In the genomic region with DNA sequence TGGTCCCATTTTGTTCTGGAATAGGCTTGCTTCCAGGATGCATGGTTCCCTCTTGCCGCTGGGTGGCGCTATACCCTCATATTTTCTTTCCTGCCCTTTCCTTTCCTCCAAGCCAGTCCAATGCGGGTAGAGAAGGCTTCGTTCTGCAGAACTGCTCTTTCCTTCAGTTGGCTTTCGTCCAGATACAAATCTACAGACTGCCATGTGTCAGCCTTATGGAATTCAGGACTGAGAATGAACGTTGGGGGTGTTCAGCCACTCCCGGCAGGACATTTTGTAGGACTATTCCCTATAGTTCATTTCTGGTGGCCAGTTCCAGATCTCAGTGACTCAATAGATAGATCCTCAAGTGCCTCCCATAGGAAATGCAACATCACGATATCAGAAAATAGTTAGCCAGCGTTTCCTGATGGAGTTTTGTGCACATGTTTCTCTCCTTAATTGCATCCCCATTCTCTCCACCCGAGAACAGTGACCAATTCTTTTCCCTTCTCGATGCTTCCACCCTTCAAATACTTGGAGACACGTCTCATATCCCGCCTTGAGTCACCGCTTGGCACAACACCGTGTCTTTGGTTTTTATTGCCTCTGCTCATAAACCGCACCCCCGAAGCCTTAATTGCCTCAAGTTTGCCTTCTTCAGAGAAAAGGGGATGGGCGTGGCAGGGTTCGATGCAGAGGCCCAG, we compare ENCODE assay signal across 8 mouse cellular contexts. TPM values are rescaled to one million over a fixed set of nuclear protein-coding genes. Genes with fewer than 3 reads are reported as not detected.
A peak's percentile ranks its signal among the peaks of the same experiment; 100 is the strongest.
DNase-seq lines count a peak whose midpoint lies in the region; ATAC-seq and TF ChIP-seq lines count a peak whose summit lies in the region.

No protein-coding gene starts in this region.

- H3K27ac ChIP-seq in cortical plate, adult 2 months (ENCODE audit: insufficient read depth, low read length): no peak overlapping the region
- no peak overlapping the region for H3K27ac ChIP-seq in intestine, postnatal 0 days (ENCODE audit: low read depth, low read length)
- no peak overlapping the region for H3K27ac ChIP-seq in limb, embryonic 10.5 days
- no peak overlapping the region for H3K27ac ChIP-seq in midbrain, embryonic 15.5 days

- no peak for TF ChIP-seq POLR2A in cortical plate, adult 2 months (IDR thresholded peaks at IDR 0.05; ENCODE audit: extremely low read depth, insufficient read depth, low read length)

- H3K4me1 ChIP-seq in cortical plate, adult 2 months (ENCODE audit: control insufficient read depth, insufficient read depth, low read length): peaks cover 2% of the 10 kb centered on the region; the same call in 1 of the 2 replicates
- H3K4me1 ChIP-seq in intestine, postnatal 0 days (replicated peaks; ENCODE audit: control insufficient read depth, insufficient read depth, low read length): 0 out of 2 replicates have a peak, but pooled peaks cover 12% of the 10 kb centered on the region
- peaks cover 31% of the 10 kb centered on the region for H3K4me1 ChIP-seq in limb, embryonic 10.5 days
- peaks cover 22% of the 10 kb centered on the region for H3K4me1 ChIP-seq in midbrain, embryonic 15.5 days

- no peaks in the 10 kb centered on the region for H3K36me3 ChIP-seq in intestine, postnatal 0 days (ENCODE audit: control insufficient read depth, insufficient read depth)
- H3K36me3 ChIP-seq in limb, embryonic 10.5 days: no peaks in the 10 kb centered on the region
- no peaks in the 10 kb centered on the region for H3K36me3 ChIP-seq in midbrain, embryonic 15.5 days (replicated peaks)
- H3K36me3 ChIP-seq in splenic B cell, adult 2 months (ENCODE audit: control insufficient read depth, insufficient read depth, low read length, poor library complexity, severe bottlenecking): no peaks in the 10 kb centered on the region

- DNase-seq in urinary bladder, adult 18-20 months (ENCODE audit: low spot score in 2 of 2): peak; percentile 51 to 76
- no peak for DNase-seq in urinary bladder, postnatal 10 days (ENCODE audit: low spot score)
- DNase-seq in gastrocnemius, postnatal 10 days: peak; percentile 66
- DNase-seq in limb, embryonic 10.5 days (ENCODE audit: low spot score): peak; percentile 84
- peak; percentile 60 for DNase-seq in splenic B cell, adult 2 months (ENCODE audit: low read depth, low spot score)

- ATAC-seq in intestine, postnatal 0 days: peak; percentile 79
- 0 out of 2 replicates have a peak, but pooled peaks have one; percentile 24 for ATAC-seq in midbrain, embryonic 15.5 days (replicated peaks)

- no peak overlapping the region for H3K4me3 ChIP-seq in cortical plate, adult 2 months (ENCODE audit: insufficient read depth, low read length)
- H3K4me3 ChIP-seq in intestine, postnatal 0 days (ENCODE audit: low read depth, low read length): peak overlapping the region; percentile 17; the same call in 1 of the 2 replicates
- no peak overlapping the region for H3K4me3 ChIP-seq in limb, embryonic 10.5 days
- no peak overlapping the region for H3K4me3 ChIP-seq in midbrain, embryonic 15.5 days

- no peaks in the 10 kb centered on the region for H3K27me3 ChIP-seq in intestine, postnatal 0 days (replicated peaks; ENCODE audit: control insufficient read depth, insufficient read depth, low read length)
- peaks cover 18% of the 10 kb centered on the region for H3K27me3 ChIP-seq in limb, embryonic 10.5 days (ENCODE audit: low read depth, poor library complexity, severe bottlenecking)
- H3K27me3 ChIP-seq in midbrain, embryonic 15.5 days (replicated peaks): no peaks in the 10 kb centered on the region
- no peaks in the 10 kb centered on the region for H3K27me3 ChIP-seq in splenic B cell, adult 2 months (ENCODE audit: control insufficient read depth, insufficient read depth, low read length, poor library complexity, severe bottlenecking)

- H3K9me3 ChIP-seq in intestine, postnatal 0 days (ENCODE audit: control insufficient read depth): no peaks in the 10 kb centered on the region
- no peaks in the 10 kb centered on the region for H3K9me3 ChIP-seq in limb, embryonic 10.5 days (replicated peaks)
- no peaks in the 10 kb centered on the region for H3K9me3 ChIP-seq in midbrain, embryonic 15.5 days

- 11% methylated on average over 19 of the region's 19 CpGs for WGBS in intestine, postnatal 0 days
- 30% methylated on average over 19 of the region's 19 CpGs for WGBS in limb, embryonic 10.5 days
- 57% methylated on average over 19 of the region's 19 CpGs for WGBS in midbrain, embryonic 15.5 days

- peak overlapping the region; percentile 61 for H3K4me2 ChIP-seq in intestine, postnatal 0 days (replicated peaks; ENCODE audit: low read depth)
- H3K4me2 ChIP-seq in midbrain, embryonic 15.5 days: no peak overlapping the region

- H3K9ac ChIP-seq in intestine, postnatal 0 days (ENCODE audit: low read depth, low read length): no peak overlapping the region
- H3K9ac ChIP-seq in midbrain, embryonic 15.5 days: no peak overlapping the region

- TF ChIP-seq CTCF in cortical plate, adult 2 months (IDR thresholded peaks at IDR 0.05; ENCODE audit: extremely low read depth, insufficient read depth, low read length): peak; percentile 94
- TF ChIP-seq CTCF in intestine, postnatal 0 days (IDR thresholded peaks at IDR 0.05; ENCODE audit: low read depth): peak; percentile 95

RNA-seq across cellular contexts. Expression of gene Gsg1, which starts 4.2 kb away (rescaled TPM):
- 0.15 and 0.55 TPM in 2 replicates for polyA plus RNA-seq in cortical plate, adult 2 months (2012; rRNA removed)
- total RNA-seq in gastrocnemius, postnatal 10 days (2021): under 1 TPM in 1 of 2 experiments, not detected in 1; 0.38 TPM
- polyA plus RNA-seq in intestine, postnatal 0 days (2015; fragmentation: Nextera tagmentation; extraction: Ambion mirVana): 0.73 and 0.82 TPM in 2 replicates
- polyA plus RNA-seq in limb, embryonic 10.5 days (2016; fragmentation: Nextera tagmentation; extraction: Ambion mirVana): 0.80 and 1.5 TPM in 2 replicates
- 0.19 TPM in 1 of 2 replicates, not detected in the other for polyA plus RNA-seq in midbrain, embryonic 15.5 days (2015; fragmentation: Nextera tagmentation; extraction: Ambion mirVana)

RNA-seq across cellular contexts. Expression of gene Hebp1, which starts 52.2 kb away (rescaled TPM):
- 40.2 and 48.6 TPM in 2 replicates for polyA plus RNA-seq in cortical plate, adult 2 months (2012; rRNA removed)
- total RNA-seq in gastrocnemius, postnatal 10 days (2021): 10 to 100 TPM; 11.5 to 16.8 TPM
- polyA plus RNA-seq in intestine, postnatal 0 days (2015; fragmentation: Nextera tagmentation; extraction: Ambion mirVana): 62.8 and 78.9 TPM in 2 replicates
- polyA plus RNA-seq in limb, embryonic 10.5 days (2016; fragmentation: Nextera tagmentation; extraction: Ambion mirVana): 3.8 and 4.3 TPM in 2 replicates
- polyA plus RNA-seq in midbrain, embryonic 15.5 days (2015; fragmentation: Nextera tagmentation; extraction: Ambion mirVana): 4.7 and 6.1 TPM in 2 replicates

RNA-seq across cellular contexts. Expression of gene Fam234b, which starts 52.2 kb away (rescaled TPM):
- polyA plus RNA-seq in cortical plate, adult 2 months (2012; rRNA removed): 158 and 167 TPM in 2 replicates
- total RNA-seq in gastrocnemius, postnatal 10 days (2021): 1 to 10 TPM; 3.0 to 6.9 TPM
- 20.9 and 21.7 TPM in 2 replicates for polyA plus RNA-seq in intestine, postnatal 0 days (2015; fragmentation: Nextera tagmentation; extraction: Ambion mirVana)
- polyA plus RNA-seq in limb, embryonic 10.5 days (2016; fragmentation: Nextera tagmentation; extraction: Ambion mirVana): 14.0 and 18.7 TPM in 2 replicates
- 110 and 117 TPM in 2 replicates for polyA plus RNA-seq in midbrain, embryonic 15.5 days (2015; fragmentation: Nextera tagmentation; extraction: Ambion mirVana)
